Mouse (Mus musculus): ENCODE results near the gene Fbxl2. TPM values are rescaled to one million over a fixed set of nuclear protein-coding genes. Genes with fewer than 3 reads are reported as not detected.

Fbxl2 gene
- total and polyA plus RNA-seq, 3 experiments: 0.54 to 1.1 (median 0.81) TPM

- H3K9me3 ChIP-seq (replicated peaks; ENCODE audit: low read length): no peaks in the 10 kb centered on the region
- in situ Hi-C loops (cut with MboI; ENCODE audit: low pct_ligation_motif_present, low pct_unique_long_range_greater_than_20kb, low sequenced_read_pairs) (no loop called here), dilution Hi-C loops (cut with MboI; ENCODE audit: extremely low pct_ligation_motif_present, extremely low pct_unique_long_range_greater_than_20kb, low sequenced_read_pairs) (no loop called here)
- H3K9ac ChIP-seq (ENCODE audit: insufficient read depth, low read depth): no peak overlapping the region
- H3K4me2 ChIP-seq (ENCODE audit: insufficient read depth, low read depth, poor library complexity, severe bottlenecking): no peak overlapping the region
- no peaks in the 10 kb centered on the region for H3K79me2 ChIP-seq (replicated peaks; ENCODE audit: control insufficient read depth, extremely low read depth, insufficient read depth, poor library complexity, severe bottlenecking)
- H3K4me3 ChIP-seq (replicated peaks in 1 of 3; ENCODE audit: low read depth in 2 of 3, low read length in 2 of 3, poor library complexity in 1 of 3): no peak overlapping the region
- H3K36me3 ChIP-seq (replicated peaks in 1 of 2; ENCODE audit: control insufficient read depth in 1 of 2, insufficient read depth in 1 of 2, low read length in 1 of 2): peaks cover 0 to 2% of the 10 kb centered on the region in 2 experiments
- DNase-seq (ENCODE audit: extremely low read depth): peak; percentile 8
- TF ChIP-seq USF1 (IDR thresholded peaks at IDR 0.05; ENCODE audit: low read depth, low read length) (no peak), SMC3 (IDR thresholded peaks at IDR 0.05; ENCODE audit: low read depth, low read length) (peak; percentile 45), CHD1 (IDR thresholded peaks at IDR 0.05; ENCODE audit: low read depth, low read length) (no peak), RCOR1 (conservative IDR thresholded peaks at IDR 0.05; ENCODE audit: low read depth, low read length) (no peak), MAZ (IDR thresholded peaks at IDR 0.05; ENCODE audit: low read depth, low read length) (no peak), ELF1 (IDR thresholded peaks at IDR 0.05; ENCODE audit: low read depth, low read length) (no peak), RAD21 (IDR thresholded peaks at IDR 0.05; ENCODE audit: low read depth, low read length) (peak; percentile 23), EP300 (IDR thresholded peaks at IDR 0.05; ENCODE audit: low read length) (no peak), NELFE (IDR thresholded peaks at IDR 0.05; ENCODE audit: low read depth, low read length) (no peak), CTCF (conservative IDR thresholded peaks at IDR 0.05 in 1 of 2, IDR thresholded peaks at IDR 0.05 in 1 of 2; ENCODE audit: low read depth in 2 of 2, low read length in 2 of 2) (peak in 1 of 2 experiments; percentile 54; a peak in 3 of 4 replicates), TBP (conservative IDR thresholded peaks at IDR 0.05; ENCODE audit: low read depth, low read length) (no peak), MYC (IDR thresholded peaks at IDR 0.05; ENCODE audit: low read depth, low read length) (no peak)
- no peak overlapping the region for H3K27ac ChIP-seq (ENCODE audit: insufficient read depth, low read depth)
- no peaks in the 10 kb centered on the region for H3K4me1 ChIP-seq (ENCODE audit: control insufficient read depth in 1 of 2, insufficient read depth in 2 of 2)
- no peaks in the 10 kb centered on the region for H3K27me3 ChIP-seq (replicated peaks)
These were observed 30.3 kb downstream of the Fbxl2 start for GRCm38 (mm10) chr9:114015724-114016123.

GRCm38 (mm10) chr9:114014034-114014433, 32.0 kb downstream of the Fbxl2 start:
- no peaks in the 10 kb centered on the region for H3K9me3 ChIP-seq (replicated peaks; ENCODE audit: low read length)
- H3K4me3 ChIP-seq (replicated peaks in 1 of 3; ENCODE audit: low read depth in 2 of 3, low read length in 2 of 3, poor library complexity in 1 of 3): no peak overlapping the region
- no peaks in the 10 kb centered on the region for H3K79me2 ChIP-seq (replicated peaks; ENCODE audit: control insufficient read depth, extremely low read depth, insufficient read depth, poor library complexity, severe bottlenecking)
- dilution Hi-C loops (cut with MboI; ENCODE audit: extremely low pct_ligation_motif_present, extremely low pct_unique_long_range_greater_than_20kb, low sequenced_read_pairs) (no loop called here), in situ Hi-C loops (cut with MboI; ENCODE audit: low pct_ligation_motif_present, low pct_unique_long_range_greater_than_20kb, low sequenced_read_pairs) (no loop called here)
- peaks cover 0 to 2% of the 10 kb centered on the region in 2 experiments for H3K36me3 ChIP-seq (replicated peaks in 1 of 2; ENCODE audit: control insufficient read depth in 1 of 2, insufficient read depth in 1 of 2, low read length in 1 of 2)
- no peak for DNase-seq (ENCODE audit: extremely low read depth)
- H3K9ac ChIP-seq (ENCODE audit: insufficient read depth, low read depth): no peak overlapping the region
- TF ChIP-seq JUN (IDR thresholded peaks at IDR 0.05; ENCODE audit: insufficient read depth, low read depth, low read length) (no peak), KAT2A (IDR thresholded peaks at IDR 0.05; ENCODE audit: insufficient replicate concordance, low read length) (no peak), BHLHE40 (IDR thresholded peaks at IDR 0.05; ENCODE audit: low read depth, low read length) (no peak), IRF4 (IDR thresholded peaks at IDR 0.05; ENCODE audit: low read depth, low read length) (no peak), NRF1 (IDR thresholded peaks at IDR 0.05; ENCODE audit: low read depth, low read length) (no peak), NELFE (IDR thresholded peaks at IDR 0.05; ENCODE audit: low read depth, low read length) (no peak), TBP (conservative IDR thresholded peaks at IDR 0.05; ENCODE audit: low read depth, low read length) (no peak), MAZ (IDR thresholded peaks at IDR 0.05; ENCODE audit: low read depth, low read length) (no peak), CHD1 (IDR thresholded peaks at IDR 0.05; ENCODE audit: low read depth, low read length) (no peak), MEF2A (IDR thresholded peaks at IDR 0.05; ENCODE audit: borderline replicate concordance, low read depth, low read length) (no peak), MXI1 (IDR thresholded peaks at IDR 0.05; ENCODE audit: low read depth, low read length) (no peak), CTCF (conservative IDR thresholded peaks at IDR 0.05 in 1 of 2, IDR thresholded peaks at IDR 0.05 in 1 of 2; ENCODE audit: low read depth in 2 of 2, low read length in 2 of 2) (no peak), POLR2A (IDR thresholded peaks at IDR 0.05; ENCODE audit: low read depth, low read length) (no peak)
- H3K4me1 ChIP-seq (ENCODE audit: control insufficient read depth in 1 of 2, insufficient read depth in 2 of 2): no peaks in the 10 kb centered on the region
- no peak overlapping the region for H3K27ac ChIP-seq (ENCODE audit: insufficient read depth, low read depth)
- no peaks in the 10 kb centered on the region for H3K27me3 ChIP-seq (replicated peaks)
- no peak overlapping the region for H3K4me2 ChIP-seq (ENCODE audit: insufficient read depth, low read depth, poor library complexity, severe bottlenecking)
